Mouse (Mus musculus) hematopoietic stem cell, adult 5-6 weeks (primary cell): ENCODE results near the gene Shf. TPM values are rescaled to one million over a fixed set of nuclear protein-coding genes. Genes with fewer than 3 reads are reported as not detected.

Experiments
- total RNA-seq: library from RNA; stranded (forward); fragments of 172-1452, 232-1000 nt; gene quantifications from 2 replicates; pipeline ENCODE4 v1.2.3, GENCODE M21; 2017

The Shf gene
- total RNA-seq, 1 experiment from 2014 or later: 2.8 TPM

Other genes with a start within 250 kb of the Shf start
- 3,422 and 3,507 TPM in 2 replicates for gene B2m, start 221.5 kb downstream of the Shf start, total RNA-seq
- gene Trim69, start 208.5 kb downstream of the Shf start, total RNA-seq: not detected in 2 replicates
- gene Patl2, start 183.0 kb downstream of the Shf start, total RNA-seq: 0.44 TPM in 1 of 2 replicates, not detected in the other
- not detected in 2 replicates for gene Terb2, start 182.9 kb downstream of the Shf start, total RNA-seq
- 84.5 and 113 TPM in 2 replicates for gene Sord, start 134.4 kb downstream of the Shf start, total RNA-seq
- 0.06 TPM in 1 of 2 replicates, not detected in the other for gene Duox2, start 70.7 kb downstream of the Shf start, total RNA-seq
- gene Duoxa2, start 70.3 kb downstream of the Shf start, total RNA-seq: not detected in 2 replicates
- gene Duoxa1, start 55.4 kb downstream of the Shf start, total RNA-seq: not detected in 2 replicates
- not detected in 2 replicates for gene Duox1, start 53.5 kb downstream of the Shf start, total RNA-seq
- gene Slc28a2, start 57.3 kb upstream of the Shf start, total RNA-seq: 25.6 and 36.6 TPM in 2 replicates
- gene Gm14085, start 115.8 kb upstream of the Shf start, total RNA-seq: 1.1 TPM in 1 of 2 replicates, not detected in the other
- gene Gatm, start 242.1 kb upstream of the Shf start, total RNA-seq: 26.8 and 40.8 TPM in 2 replicates